Mouse (Mus musculus): ENCODE measurements around the gene Slc18b1.
A peak's percentile ranks its signal among the peaks of the same experiment; 100 is the strongest.
"Not testable (repeated sequence)": the region's sequence is repeated elsewhere in the genome, so short reads cannot be mapped to it uniquely, and the experiment has no call there.

Gene Slc18b1

DNA sequence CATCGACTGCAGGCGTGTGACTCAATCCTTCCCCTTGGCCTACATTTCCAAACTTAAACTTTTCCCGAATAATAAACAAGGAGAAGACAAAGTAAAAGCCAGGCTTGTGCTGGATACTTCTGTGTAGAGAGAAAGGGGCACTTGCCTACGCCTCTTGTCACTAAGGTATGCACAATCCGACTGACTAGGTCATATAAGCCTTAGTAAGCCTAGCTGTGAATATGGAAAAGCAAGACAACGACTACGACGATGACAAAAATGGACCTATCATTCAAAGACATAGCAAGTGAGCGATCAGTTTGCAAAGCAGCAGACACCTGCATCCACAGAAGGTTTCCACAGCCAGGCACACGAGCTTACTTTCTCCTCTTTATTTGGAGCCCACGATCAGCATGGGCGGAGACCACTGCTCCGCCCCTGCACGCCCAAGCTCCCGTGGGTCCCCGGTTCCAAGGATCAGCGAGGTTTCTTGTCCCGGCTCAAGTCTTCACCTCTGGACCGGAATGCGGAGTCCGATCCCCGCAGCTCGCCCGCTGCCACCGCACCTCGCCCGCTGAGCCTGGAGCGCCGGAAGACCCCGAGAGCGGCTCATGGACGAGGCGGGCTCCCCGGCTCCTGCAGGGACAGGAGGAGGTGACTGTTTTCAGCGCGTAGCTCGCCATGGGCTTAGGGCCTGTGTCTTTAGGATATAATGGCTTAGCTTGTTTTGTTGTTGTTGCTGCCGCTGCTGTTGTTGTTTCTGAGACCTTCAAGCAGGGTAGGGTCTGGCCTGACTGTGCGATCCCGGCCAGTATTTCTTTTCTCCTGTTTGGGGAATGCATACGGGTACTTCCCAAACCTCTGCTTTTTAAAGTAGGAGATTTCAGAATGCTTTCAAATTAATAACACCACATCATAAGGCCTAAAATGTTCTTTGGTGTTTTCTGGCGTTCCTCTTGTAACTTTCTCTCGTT is at the start of gene Slc18b1:
TSS of gene Slc18b1 (plus strand) at position 436 of the 953 bp plus-strand sequence.
- DNase-seq: peak; percentile 47 to 57

DNA sequence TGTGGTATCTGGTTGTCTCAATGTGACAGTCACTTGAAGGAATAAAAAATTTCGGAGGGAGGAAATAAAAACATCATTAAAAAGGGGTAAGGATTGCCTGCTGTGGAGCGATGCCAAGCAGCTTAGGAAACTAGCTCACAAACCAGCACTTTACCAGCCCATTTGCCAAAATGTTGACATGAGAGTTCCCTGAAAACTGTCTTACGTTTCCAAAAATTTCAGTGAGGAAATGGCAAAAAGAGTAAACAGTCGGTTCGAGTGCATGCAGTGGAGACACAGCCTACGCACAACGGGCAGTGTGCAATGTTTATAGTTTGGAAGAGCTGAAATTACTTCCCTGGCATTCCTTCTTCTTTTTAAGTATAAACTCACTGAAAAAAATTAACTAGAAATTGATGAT is 42.6 kb upstream of the Slc18b1 start:
- DNase-seq: peak in 1 of 2 experiments; percentile 6

DNA sequence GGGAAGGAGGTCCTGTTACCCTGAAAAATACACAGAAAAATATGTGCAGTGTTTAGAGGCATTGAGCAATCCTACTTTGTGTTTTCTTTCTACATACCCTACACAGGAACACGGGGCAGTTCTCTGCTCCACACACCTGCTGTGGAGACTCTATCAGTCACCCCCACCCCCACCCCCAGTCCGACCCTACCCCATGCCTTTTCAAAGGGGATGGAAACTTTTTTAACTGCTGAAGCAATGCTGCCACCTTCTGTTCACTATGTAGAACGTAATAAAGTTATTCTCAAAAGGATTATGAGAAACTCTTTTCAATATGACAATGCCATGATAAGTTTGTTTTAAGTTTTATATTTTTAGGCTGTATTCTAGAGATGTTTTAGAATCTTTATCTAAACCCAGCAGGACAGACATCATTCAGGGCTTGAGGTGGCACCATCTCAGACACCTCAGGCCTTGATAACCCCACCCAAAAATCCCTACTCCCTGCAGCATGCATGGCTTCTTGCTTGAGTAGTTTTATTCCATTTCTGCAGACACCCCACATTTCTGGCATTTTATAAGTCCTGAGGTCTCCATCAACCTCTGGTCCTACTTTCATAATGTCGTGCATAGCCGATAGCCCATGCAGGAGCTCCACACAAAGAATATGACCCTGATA is 19.4 kb upstream of the Slc18b1 start:
- no peak for DNase-seq

DNA sequence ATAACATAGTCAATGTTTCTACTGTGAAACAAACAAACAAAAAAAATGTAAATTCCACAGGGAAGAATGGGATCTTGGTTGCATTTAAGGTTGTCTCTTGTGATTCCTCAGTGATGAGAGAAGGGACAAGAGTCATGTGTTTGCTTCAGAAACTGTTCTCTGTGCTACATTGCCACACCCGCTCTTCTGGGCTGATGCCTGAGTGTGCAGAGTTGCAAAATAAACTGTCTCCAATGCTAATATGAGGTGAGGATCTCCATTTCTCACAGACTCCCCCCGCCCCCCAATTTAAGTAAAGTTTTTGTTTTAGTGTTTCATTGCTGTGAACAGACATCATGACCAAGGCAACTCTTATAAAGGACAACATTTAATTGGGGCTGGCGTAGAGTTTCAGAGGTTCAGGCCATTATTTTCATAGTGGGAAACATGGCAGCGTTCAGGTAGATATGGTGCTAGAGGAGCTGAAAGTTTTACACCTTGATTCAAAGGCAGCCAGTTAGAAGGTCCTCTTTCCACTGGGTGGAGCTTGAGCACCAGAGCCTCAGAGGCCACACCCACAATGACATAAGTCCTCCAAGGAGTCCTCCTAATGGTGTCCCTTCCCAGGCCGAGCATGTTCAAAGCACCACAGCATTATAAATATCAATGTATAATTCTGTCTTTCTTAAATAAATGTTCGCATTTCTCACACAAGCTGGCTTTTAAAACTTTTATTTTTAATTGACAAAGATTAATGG is 16.1 kb upstream of the Slc18b1 start:
- DNase-seq: no peak

DNA sequence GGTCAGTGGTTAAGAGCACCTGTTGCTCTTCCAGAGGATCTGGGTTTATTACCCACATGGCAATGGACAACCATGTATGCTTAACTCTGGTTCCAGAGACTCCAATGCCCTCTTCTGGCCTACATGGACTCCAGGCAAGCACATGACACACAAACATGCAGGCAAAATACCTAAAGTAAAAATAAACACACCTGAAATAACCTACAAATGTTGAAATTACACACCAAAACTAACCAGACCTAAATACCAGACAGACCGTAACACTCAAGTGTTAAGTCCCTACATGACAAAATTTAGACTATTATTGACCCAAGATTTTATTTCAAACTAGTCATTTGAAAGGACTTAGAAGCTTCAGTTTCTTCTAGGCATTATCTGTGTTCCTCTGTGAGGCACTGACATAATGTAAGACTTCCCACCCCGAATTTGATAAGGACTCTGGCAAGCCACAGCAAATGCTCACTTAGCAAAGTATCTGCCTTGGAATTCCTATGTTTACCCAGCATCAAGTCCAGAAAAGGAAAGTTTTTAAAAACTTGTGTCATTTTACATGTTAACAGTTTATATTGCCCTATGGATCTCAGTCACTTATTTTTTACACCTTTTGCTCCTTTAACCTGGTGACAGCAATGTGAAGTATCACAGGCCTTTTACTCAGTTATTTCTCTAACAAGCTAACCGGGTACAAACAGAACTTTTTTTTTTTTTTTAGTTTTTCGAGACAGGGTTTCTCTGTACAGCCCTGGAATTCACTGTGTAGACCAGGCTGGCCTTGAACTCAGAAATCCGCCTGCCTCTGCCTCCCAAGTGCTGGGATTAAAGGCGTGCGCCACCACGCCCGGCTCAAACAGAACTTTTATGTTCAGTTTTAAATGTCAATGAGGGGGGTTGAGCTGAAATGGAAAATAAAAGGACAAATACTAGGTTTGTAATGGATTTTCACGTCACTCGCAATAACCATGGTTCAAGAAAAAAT is 14.7 kb upstream of the Slc18b1 start:
- DNase-seq: no peak

DNA sequence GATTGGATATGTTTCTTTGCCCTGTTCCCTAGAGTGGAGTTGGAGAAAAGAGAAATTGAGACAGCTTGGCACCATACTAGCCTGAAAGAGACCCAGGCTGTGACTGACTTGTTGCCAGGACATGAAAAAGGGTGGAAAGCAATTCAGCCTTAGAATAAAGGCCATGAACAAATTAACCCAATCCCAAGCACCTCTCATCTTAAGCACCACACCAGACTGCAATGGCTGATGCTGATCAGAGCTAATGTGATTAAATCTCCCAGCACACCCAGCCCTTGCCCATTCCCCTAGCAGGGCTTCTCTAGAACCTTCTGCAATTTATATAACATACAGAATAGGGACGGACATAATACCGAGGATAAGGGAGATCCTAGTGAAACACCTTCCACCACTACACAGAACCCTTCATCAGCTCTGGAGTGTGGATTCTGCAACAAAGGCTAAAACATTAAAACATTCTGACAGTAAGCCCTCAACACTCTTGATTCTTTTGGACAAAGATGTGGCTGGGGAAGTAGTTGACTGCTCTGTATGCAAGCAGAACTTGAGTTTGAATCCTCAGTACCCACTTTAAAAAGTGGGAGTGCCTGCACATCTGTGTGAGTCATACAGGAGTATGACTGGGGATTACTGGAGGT is 13.8 kb upstream of the Slc18b1 start:
- no peak for DNase-seq

DNA sequence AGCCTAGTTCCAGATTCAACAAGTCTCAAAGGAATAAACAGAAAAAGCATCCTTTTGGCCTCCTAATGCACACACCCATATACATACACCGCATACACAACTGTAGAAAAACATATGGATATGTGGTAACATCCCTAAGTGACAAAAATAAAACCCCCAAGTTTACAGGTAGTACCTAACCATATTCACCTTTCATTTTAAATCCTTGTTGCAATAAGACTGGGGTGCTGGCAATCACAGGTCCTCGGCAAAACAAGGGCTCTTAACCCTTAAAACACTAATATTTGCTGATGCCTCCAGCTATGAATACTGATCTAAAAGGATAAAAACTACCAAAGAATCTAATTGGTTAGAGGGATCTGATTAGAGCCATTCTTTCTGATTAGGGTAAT is 13.3 kb upstream of the Slc18b1 start:
- DNase-seq: no peak

DNA sequence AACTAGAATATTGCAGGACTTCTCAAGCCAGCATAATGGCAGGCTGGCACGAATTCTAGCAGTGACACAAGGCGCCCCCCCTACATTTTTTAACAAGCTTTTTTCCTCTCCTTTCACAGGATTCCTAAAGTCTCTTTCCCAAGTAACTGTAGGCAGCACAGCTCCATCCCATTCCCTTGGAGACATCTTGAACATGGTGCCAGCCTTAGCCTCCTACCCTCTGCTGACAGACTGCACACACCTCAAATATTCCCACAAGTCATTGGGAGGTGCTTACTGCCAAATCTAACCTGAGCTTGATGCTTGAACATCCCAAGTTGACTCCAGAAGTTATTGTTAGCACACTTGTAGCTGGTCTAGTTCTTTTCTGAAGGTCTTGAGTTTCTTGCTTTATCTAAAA is 12.7 kb upstream of the Slc18b1 start:
- no peak for DNase-seq

DNA sequence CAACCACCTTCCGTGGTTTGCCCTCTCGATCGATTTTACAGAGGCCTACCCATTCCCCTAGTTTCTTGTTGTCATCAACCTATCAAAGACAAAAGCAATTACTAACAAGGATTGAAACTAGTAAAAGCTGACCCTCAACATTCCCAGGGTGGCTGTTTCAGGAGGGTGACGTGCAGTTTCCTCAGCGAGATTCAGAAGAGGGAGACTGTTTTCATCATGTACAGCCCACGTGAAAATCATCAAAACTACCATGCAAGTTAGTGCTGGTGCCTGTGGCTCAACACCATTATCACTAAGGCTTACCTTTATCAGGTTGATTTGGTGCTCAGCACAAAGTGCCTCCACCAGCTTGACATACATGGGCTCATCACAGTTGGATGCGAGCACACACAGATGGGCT is 11.2 kb upstream of the Slc18b1 start:
- DNase-seq: not testable (repeated sequence)

DNA sequence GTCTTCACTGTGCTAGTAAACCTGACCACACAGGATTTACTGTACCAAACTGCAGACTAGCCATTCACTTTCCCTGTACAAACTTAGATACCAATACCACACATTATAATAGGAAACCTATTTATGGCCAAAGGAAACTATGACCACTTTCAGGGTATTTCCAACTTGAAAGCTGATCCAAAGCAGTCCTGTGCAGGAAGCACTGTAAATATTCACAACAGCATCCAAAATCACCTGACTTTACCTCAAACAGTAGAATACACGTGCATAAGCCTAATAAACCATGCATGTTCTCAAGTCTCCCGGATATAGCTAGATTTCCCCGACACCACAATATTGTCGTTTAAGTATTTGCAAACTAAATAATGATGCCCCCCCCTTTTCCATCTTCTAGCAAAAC is 10.7 kb upstream of the Slc18b1 start:
- no peak for DNase-seq

DNA sequence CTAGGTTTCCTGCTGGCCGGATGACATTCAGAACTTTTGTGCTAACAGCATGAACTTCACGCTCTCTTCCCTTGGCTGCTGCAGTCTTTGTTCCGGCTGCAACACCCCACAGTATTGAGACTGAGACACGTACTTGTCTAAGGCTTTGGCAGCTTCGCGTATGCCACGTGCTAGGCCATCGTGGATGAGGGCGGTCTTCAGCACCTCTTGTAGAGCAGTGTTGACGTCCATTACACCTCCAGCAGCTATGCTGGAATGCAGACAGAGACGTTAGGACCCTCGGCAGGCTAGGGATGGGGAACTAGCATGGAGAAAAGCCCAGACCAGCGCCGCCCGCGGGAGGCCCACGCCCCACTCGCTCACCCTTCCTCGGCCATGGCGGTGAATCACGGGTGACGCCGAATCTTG is 10.2 kb upstream of the Slc18b1 start:
- not testable (repeated sequence) for DNase-seq

DNA sequence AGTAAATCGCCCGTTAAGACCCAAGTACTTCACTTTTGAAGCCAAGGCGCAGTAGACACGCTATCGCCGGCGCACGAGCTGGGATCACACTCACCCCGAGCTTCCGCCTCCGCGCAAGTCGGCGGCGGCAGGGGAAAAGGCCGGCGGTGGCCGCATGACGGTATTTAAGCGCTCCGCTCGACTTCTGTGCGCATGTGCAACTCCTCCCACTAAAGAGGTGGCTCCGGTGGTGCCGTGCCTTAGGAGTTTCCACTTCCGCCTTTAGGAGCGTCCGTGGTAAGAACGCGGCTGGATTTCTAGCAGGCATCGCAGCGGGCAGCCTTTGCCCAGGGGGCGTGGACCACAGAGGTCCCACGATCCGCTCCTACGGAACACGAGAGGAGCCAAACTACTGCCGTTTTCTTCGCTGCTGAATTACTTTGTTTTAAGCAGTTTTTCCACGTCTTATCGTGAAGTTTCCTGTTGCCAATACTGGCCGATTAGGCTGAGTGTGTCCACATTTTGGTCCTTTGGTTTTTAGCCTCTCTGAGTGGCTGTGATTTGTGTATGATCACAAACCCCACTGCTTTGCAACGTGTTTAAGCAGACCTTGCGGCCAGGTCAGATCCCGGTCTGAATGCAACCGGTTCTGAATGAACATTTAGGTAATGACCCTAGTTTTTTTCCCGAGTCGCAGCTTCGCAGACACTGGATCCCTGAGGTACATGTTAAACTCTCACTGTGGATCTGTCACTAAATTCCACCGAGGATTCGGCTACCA is 9.5 kb upstream of the Slc18b1 start, which contains the start of gene Rps12:
TSS of gene Rps12 (minus strand) at position 214 of the 760 bp plus-strand sequence.
- peak; percentile 99 for DNase-seq

DNA sequence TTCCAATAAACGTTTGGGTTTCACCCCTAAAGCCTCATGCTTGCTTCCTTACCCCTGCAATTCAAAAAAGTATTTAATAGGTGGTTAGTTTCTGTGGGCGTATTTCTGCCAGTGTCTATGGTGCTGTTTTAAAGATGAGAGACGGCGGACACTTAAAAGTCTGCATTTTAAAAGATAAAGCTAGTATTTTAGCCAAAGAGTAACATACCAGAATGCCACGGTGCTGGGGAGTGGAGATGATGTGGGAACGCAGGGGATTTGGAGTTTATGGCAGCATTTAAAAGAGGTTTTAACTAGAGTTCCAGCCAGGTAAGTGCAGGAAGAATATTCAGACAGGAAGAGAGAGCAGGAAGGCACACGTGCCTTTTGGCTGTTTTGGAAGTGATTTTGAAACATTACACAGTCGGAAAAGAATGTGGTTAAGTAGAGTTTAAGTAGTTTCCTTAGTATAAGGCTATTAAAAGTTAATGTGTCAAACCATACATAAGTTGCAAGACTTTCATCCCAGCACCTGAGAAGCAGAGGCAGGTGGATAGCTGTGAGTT is 8.7 kb upstream of the Slc18b1 start:
- DNase-seq: no peak

DNA sequence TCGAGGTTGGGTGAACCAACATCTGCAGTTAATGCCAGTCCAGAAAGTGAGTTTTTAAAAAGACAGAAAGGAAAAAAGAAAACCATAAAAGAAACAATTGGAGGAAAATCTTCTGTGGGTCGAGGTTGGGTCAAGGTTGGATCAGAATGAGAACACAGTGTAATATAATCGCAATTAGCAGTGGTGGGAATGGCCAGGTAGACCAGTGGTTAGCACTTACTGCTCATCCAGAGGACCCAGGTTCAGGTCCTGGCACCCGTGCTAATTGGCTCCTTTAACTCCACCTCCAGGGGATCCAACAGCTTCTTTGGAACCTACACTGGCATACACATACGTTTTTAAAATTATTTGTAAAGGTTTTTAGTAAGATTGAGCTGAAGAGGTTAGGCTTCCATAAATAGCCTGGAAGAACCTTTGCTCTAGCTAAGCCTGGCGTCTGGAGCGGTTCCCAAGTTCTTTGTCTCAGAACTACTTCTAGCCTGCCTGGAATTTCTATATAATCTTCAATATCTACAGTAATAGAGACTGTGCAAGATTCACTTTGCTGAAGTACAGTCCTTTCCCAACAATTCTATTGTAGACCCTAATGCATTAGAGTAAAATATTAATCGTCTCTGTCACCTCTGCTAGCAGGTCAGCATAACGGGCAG is 790 bp upstream of the Slc18b1 start:
- no peak for DNase-seq

DNA sequence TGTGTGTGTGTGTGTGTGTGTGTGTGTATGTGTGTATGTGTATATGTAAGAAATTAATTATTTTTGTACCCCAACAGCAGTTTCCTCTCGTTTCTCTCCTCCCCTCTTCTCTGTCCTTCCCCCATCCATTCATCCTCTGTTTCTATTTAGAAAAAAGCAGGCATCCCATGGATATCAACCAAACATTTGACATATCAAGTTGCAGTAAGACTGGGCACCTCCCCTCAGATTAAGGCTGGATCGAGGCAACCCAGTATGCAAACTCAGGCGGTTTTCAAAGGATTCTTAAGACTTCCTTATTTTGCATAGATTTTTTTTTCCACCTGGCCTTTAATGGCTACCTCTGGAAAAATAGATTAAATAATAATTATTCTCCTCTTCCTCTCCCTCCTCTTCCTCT is 820 bp downstream of the Slc18b1 start:
- no peak for DNase-seq

DNA sequence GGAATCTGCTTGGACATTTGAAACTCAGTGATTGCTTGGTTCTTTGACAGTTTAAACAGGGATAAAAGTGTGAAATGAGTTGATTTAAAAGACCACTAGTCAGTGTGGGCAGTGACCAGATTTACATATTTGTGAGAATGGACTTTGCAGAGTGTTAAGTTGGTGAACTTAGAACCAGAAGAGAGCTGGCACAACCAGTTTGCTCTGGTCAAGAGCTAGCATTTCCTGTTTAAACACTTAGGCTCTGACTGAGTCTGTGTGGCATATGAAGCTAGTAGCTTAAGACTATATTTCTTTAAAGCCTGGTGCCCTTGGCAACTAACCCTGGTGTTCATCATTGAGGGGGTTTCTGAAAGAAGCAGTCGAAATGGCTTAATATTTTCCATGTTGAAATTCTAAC is 1.4 kb downstream of the Slc18b1 start:
- peak in 1 of 2 experiments; percentile 30 for DNase-seq

DNA sequence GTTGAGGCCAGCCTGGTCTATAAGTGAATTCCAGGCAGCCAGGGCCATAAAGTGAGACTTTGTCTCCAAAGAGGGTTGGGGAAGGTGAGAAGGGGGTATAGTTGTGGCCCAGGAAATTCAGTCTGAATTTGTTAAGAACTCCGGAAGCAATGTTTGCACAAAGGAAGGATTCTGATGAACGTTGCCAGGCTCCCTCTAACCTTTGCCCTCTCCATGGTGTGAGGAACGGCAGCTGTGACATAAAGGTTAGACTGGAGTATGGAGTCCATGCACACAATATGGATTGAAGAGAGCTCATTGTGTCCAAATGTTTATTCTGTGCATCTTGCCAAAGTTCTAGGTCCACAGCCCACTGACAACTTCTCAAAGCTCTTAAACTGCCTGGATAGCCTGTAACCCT is 3.1 kb downstream of the Slc18b1 start:
- no peak for DNase-seq

DNA sequence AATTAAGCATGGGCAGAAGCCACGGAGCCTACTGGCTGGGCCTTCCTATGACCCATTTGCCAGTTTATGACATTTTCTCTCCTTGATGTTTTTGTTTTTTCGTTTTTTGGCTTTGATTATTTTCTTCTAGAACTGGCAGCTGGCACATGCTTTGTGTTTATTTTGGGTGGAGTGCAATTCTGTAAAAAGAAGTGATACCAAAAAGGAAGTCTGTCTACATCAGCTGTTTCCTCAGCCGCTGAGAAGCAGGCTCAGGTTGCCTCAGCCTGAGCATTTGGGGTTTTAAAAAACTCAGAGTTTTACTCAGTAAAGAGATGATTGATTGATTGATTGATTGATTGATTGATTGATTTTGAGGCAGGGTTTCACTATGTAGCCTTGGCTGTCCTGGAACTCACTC is 6.1 kb downstream of the Slc18b1 start:
- DNase-seq: no peak

DNA sequence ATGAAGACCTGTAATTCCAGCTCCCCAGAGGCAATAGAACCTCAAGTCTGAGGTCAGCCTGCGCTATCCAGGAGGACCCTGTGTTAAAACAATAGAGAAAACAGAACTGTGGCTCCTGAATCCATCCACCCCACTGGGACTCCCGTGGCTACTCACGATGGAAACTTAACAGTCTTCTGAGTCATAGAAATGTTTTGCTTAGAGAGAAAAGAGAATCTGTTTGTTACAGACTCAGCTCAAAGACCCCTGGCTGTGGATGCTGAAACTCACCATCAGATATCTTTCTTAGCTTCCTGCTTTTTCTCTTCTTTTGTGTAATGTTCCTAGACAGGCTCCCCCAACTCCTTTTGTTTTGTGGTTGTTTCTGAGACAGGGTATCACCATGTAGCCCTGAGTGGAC is 7.9 kb downstream of the Slc18b1 start:
- no peak for DNase-seq

DNA sequence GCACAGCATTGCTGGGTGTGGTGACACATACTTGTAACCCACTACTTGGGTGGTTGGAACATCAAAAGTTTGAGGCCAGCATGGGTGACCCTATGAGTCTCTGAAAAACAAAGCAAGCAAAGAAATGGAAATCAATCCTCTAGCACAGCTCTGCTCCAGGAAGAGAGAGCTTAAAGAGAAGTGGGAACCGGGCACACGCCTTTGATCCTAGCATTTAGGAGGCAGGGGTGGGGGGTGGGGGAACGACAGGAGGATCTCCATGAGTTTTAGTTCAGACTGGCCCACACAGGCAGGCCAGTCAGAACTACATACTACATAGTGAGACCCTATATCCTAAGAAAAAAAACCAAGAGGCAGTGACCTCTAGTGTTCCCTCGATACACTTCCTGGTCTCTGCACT is 9.4 kb downstream of the Slc18b1 start:
- DNase-seq: no peak
